Mouse (Mus musculus): ENCODE data around the gene Gm7942. TPM values are rescaled to one million over a fixed set of nuclear protein-coding genes. Genes with fewer than 3 reads are reported as not detected.
"Not testable (repeated sequence)": the region's sequence is repeated elsewhere in the genome, so short reads cannot be mapped to it uniquely, and the experiment has no call there.

Gm7942 gene
- polyA plus RNA-seq (2015; fragmentation: Nextera tagmentation; extraction: Ambion mirVana), result not detected in 2 replicates

- not testable (repeated sequence) for ATAC-seq (ENCODE audit: insufficient read depth); H3K27me3 ChIP-seq; H3K4me1 ChIP-seq (replicated peaks); H3K9me3 ChIP-seq (replicated peaks); H3K36me3 ChIP-seq (replicated peaks); H3K27ac ChIP-seq (replicated peaks); H3K9ac ChIP-seq; H3K4me3 ChIP-seq (replicated peaks); H3K4me2 ChIP-seq
- no CpG with 5 or more reads among the region's 3 CpGs for WGBS (ENCODE audit: insufficient replicate concordance)
These were observed at the start of gene Gm7942 for GRCm38 (mm10) chr5:95106638-95107037. Gm7942 (plus strand) TSS chr5:95106938.

Other genes starting within 250 kb of the Gm7942 start
- not detected in 2 replicates for gene Gm3183, start 241.5 kb upstream of the Gm7942 start, polyA plus RNA-seq (2015; fragmentation: Nextera tagmentation; extraction: Ambion mirVana)
- not detected in 2 replicates for gene Gm6367, start 118.3 kb upstream of the Gm7942 start, polyA plus RNA-seq (2015; fragmentation: Nextera tagmentation; extraction: Ambion mirVana)
- gene Gm16513, start 75.7 kb downstream of the Gm7942 start, polyA plus RNA-seq (2015; fragmentation: Nextera tagmentation; extraction: Ambion mirVana), result not detected in 2 replicates
- gene Gm10424, start 165.8 kb downstream of the Gm7942 start, polyA plus RNA-seq (2015; fragmentation: Nextera tagmentation; extraction: Ambion mirVana), result not detected in 2 replicates
- not detected in 2 replicates for gene Gm3259, start 199.0 kb downstream of the Gm7942 start, polyA plus RNA-seq (2015; fragmentation: Nextera tagmentation; extraction: Ambion mirVana)